Mouse (Mus musculus) neutrophil, adult 5-6 weeks (primary cell): ENCODE results near the gene Dhx15. TPM values are rescaled to one million over a fixed set of nuclear protein-coding genes. Genes with fewer than 3 reads are reported as not detected.

Experiments used
- ATAC-seq: fragments of 151-379, 151-347 bp; 2 replicates; pipeline ENCODE4 v1.8.0; 2017; ENCODE audit warnings: mild to moderate bottlenecking, moderate TSS enrichment; ENCODE audit not compliant: insufficient number of reproducible peaks, poor library complexity, low FRiP score, severe bottlenecking; ENCODE audit errors: extremely low read depth
- total RNA-seq: library from RNA; stranded (forward); fragments of 200-1000 nt; gene quantifications from 2 replicates; pipeline ENCODE4 v1.2.3, GENCODE M21; 2017

Gene Dhx15
- total RNA-seq, 1 experiment from 2014 or later = 303 TPM

DNA sequence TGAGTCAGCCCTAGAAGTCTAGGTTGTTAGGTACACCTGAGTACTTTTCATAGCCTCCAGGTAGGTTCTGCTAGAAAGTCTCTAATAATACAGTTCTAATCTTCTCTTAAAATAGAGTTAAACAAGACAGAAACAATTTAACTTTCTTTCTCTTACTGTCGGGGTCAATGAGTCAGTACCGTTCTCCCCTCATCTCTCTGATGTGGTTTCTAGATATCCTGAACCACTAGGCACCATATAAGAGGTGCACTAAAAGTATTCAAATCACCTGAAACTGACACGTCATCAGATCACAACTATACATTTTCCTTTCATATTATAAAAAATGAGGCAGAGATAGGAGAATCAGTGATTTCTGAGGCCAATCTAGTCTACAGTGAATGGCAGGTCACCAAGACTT is 41.2 kb downstream of the Dhx15 start:
- no peak for ATAC-seq

DNA sequence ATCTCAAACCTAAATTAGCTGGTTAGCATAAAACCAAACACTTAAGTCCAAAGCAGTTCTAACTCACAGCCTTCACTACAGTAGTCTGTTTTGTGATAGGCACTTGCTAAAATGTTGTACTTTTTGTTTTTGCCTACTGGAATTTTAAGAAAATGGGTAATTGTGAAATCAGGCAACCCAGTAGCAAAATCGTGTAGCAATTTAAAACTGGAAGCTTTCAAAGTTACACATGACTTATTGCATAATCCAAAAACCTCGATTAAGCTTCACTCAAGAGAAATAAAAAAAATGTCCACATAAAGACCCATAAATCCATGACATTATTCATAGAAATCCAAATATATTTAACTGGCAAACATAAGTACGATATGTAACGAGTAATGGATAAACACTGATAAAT is 43.2 kb downstream of the Dhx15 start:
- no peak for ATAC-seq

DNA sequence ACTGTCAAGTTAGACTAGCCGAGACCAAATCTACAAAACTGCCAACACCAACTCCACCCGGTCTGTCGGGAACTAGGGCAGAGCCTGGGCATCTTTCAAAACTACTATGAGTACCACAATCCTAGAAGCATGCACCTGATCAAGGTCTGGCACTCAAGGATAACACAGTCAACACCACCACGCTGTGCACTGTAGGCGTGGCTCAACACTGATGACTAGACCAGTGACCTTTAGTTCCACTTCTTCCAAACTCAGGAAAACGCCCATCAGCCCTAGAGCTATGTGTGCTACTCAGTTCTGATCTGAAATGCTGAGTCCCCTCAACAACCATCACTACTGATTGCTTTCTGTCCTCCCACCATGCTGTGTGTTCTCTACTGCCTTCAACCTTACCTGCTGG is 44.6 kb downstream of the Dhx15 start:
- ATAC-seq = no peak; the same call in 1 of the 2 replicates

DNA sequence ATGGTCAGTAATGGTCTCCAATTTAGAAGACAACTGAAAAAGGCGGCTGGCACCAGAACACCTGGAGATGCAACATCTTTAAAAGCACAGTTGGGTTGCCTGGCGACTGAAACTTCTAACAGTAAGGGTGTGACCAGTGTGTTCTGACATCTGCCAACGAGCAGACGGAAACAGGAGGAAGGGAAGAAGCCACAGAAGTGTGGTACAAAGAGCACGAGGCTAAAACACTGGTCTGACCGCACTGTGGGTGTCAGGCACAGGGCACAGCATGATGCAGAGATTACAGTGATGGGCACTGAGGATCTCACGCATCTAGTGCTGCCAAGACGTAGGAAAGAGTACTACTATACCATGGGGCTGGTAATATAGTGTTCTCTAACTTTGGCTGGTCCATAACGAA is 48.4 kb downstream of the Dhx15 start:
- peak; percentile 34; the same call in 1 of the 2 replicates for ATAC-seq

DNA sequence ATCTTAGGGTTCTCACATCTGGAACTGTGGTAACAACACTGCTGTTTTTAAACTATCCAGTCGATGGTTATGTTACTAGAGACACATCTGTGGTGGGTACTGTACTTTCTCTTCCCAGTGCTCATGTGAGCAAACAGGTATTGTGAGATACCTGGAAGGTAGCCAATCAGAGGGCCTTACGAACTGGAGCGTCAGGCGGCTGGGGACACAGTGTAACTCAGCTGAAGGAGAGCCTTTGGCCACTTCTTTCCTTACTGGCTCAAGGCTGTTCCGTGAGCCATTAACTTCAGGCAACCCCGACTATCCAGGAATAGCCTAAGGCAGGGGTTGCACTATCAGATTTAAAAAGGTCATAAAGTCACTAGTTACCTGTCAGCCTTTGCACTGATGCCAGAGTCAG is 51.5 kb downstream of the Dhx15 start:
- no peak for ATAC-seq

DNA sequence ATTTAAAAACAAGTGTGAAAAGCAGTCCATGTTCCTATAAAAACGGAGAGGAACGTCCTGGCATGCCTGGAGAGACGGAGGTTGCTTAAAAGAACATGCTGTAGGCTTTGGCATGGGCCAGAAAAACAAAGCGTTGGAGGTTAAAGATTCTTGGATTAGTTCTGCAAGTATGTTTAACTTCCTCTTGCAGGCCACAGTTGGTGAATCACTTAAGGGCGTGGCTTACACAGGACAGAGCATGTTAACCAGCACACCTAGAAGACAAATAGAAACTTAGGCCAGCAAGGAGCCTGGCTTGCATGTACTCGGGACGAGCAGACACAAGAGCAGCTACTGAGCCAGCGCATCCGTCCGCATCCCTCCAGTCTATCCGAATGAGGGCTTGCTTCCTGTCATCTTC is 52.2 kb downstream of the Dhx15 start:
- peak; percentile 68 for ATAC-seq

DNA sequence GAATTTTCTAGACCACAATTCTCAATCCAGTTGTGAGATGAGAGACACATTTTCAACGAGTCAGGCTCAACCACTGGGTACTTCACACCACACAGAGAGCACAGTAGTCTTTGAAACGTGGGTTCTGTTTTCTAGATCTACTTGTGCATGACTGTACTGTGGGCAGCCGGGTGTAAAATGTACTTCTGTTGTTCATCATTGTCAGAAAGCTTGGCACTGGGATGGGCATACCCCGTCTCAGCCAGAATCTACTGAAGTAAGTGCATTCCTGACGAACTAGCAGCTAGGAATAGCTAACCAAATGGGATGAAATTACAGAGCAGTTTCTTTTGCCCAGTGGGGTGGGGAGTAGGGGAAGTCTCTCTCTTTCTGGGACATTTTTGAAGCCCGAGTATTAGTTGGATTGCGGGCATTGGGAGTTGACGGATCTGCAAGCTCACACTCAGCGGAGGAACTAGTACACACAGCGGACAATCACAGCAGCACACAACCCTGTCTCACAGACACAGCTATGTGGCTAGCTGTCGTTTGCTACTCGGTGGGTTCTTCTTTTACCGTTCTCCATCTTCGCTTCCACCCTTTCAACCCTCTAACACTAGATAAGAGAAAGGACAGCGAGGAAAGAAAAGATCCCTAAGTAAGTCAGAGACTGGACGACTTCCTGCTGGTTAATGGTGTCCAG is 54.7 kb downstream of the Dhx15 start:
- ATAC-seq = no peak

DNA sequence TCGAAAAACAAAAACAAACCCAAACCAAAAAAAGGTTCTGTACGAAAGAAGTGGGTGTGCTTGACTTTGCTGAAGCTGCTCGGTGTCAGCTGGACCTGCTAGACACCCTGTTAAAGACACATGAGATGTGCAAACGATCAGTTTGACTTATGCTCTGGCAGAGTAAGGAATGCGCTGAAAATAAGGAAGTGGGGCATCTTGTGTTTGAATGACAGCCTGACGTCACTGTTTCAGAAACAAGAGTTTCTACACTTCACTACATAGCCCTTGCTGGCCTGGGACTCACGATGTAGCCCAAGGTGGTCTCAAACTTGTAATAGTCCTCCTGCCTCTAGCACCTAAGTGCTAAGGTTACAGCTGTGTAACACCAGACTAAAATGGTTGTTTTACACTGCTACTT is 57.5 kb downstream of the Dhx15 start:
- peak; percentile 32; the same call in 1 of the 2 replicates for ATAC-seq

DNA sequence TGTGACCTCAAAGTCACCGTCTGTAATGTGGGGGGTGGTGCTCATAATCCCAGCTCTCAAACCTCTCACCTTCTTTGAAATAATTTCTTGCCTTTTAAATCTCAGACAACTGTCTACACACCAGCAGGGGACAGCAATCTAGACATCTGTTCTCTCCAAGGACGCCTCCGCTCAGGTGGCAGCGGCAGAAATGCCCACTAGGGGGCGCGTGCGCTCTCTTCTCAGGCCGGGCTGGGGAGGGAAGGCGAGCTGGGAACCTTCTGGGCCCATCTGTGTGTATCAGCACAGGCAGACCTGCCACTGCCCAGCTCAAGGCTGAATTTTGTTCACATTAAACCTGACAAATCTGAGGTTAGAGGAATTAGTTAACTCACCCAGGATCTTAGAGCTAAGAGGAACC is 58.2 kb downstream of the Dhx15 start:
- ATAC-seq = peak; percentile 37; the same call in 1 of the 2 replicates

DNA sequence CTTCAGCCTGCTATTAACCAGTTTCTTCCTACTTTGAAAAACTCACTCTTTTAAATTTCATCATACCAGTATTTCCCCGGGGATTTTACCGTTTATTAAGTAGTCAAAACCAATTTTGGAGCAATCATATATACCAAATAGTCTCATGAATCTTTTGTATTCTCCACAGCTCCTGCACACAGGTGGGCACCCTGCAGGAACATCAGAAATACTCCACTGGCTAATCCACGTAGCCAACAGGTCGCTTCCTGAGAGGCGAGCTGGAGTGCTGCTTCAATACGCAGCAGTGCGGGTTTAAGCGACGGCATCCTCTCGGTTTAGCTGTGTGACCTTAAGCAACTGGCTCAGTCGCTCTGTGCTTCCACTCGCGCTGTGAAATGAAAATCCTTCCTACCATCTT is 58.9 kb downstream of the Dhx15 start:
- no peak for ATAC-seq

DNA sequence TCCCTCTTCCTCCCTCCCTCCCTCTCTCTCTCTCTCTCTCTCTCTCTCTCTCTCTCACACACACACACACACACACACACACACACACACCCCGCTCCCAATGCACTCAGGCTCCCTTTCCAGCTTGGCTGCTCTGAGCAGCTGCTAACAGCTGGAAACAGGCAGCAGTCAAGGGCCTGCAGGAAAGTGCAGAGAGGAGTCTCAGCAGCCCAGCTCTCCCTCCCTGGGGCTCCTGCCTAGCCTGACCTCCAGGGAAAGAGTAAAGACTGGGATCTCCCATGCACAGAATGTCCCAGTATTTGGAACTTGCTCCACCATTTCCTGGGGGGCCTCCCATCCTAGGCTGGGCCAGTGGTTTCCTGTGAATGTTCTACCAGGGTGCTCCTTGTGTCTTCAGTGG is 59.8 kb downstream of the Dhx15 start:
- ATAC-seq = no peak

DNA sequence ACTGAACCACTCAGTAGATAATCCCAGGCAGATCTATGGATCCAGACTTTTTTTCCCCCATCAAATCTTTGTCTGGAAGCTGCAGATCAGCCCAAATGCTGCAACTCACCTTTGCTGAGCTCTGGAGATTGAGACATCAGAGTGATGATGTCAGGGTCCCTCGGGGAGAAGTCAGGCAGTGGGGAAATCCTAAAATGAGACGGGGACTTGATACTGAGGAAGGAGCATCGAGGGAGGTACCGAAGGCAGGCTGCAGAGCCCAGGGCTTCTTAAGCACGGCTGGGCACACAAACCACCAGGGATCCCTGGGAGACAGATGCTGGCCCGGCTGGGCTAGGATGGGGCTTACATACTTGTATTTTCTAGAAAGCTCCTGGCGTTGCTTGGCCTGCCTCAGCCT is 64.1 kb downstream of the Dhx15 start:
- no peak for ATAC-seq

DNA sequence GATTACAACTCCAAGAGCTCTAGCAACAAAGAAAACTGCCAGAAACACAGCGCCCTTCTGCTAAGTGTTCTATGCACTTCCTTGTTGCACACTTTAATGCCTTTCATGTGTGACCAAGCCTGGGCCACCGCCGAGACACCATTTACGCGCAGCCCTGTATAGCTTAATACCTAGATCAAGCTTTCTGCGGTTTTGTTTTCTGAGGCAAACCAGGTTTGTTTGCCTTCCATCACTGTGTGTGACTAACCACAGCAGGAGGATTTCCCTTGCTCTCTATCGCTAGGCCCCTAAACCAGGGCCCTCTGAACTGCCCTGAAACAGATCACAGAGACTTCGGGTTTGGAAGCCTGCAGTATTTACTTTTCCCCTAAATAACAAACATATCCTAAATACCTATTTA is 64.5 kb downstream of the Dhx15 start:
- ATAC-seq = no peak

DNA sequence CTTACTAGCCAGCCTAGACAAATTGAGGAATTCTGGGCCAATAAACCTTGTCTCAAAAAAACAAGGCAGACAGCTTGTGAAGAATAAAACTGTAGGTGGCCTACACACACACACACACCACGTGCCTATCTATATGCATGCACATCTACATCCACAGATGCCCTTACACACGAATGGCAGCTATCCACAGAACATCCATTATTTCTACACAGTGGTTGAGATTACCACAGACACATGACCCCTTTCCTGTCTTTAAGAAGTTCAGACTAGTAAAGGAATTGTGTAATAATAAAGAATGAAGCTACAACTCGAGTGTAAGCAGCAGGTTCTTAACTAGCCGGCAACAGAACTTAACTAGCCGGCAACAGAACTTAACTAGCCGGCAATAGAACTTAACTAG is 68.2 kb downstream of the Dhx15 start:
- no peak for ATAC-seq

DNA sequence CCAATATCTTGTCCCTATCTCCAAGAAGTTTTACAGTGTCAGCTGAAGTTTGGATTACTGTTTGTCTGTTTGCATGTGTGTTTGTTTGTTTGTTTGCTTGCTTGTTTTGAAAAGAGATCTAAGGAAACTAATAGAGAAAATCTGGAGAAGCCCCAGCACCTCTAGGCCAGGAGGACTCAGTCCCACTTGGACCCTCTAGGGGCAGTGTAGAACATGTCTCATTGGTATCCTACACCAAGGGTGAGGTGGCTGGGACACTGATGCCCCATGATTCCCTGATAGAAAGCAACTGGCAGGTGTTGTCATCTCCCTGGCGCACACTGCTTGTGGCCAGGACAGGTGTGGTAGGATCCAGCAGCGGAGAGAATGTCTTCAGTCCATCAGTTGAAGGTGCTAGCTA is 70.5 kb downstream of the Dhx15 start:
- no peak for ATAC-seq

DNA sequence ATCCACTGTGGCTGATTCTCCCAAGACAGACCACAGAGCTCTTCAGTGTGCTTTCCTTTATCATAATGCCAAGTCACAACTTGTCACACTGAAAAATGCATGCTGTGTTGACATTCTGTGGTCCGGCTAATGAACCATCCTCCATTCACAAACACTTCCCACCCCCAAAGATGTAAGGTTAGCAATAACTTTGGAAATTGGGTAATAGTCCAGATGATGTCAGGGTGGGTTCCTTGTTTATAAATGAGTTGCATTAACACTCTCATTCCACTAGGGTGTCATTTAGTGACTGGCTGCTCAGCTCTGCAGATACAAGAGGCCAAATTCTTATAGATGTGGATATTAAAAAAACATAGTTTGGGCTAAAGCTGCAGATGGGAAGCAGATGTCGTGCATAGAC is 71.1 kb downstream of the Dhx15 start:
- ATAC-seq = no peak

DNA sequence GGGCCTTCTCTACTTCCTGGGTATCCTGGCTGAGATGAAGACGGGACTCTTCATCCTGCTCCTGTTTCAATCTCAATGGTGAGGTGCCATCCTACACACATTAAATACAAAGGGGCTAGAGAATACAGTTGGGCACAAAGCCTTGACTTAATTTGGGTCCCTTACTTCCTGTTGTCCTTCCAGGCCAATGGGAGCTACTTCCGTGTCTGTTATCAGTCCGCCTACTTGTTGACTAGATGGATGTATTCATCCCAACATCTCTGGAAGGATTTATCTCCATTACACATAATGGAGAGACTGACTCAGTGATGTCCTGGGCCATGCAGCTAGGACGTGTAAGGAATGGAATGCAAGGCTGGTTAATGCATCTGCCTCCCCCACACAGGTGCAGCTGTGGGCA is 72.5 kb downstream of the Dhx15 start:
- ATAC-seq = no peak

DNA sequence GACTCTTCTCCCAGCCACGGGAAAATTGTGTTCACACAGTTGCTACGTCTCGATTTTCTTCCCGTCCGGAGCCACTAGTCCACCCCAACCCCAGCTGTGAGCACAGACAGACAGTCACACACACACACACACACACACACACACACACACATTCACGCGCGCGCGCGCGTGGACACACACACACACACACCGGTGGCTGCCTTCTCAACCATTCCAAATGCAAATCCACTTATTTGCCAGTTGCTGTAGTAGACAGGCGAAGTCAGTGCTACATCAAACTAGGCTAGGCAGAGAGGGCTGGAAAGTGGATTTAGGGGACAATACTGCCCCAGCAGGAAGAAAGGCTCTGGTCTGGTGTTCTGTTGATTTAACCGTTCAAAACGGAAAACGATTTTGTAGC is 73.9 kb downstream of the Dhx15 start:
- ATAC-seq = no peak

DNA sequence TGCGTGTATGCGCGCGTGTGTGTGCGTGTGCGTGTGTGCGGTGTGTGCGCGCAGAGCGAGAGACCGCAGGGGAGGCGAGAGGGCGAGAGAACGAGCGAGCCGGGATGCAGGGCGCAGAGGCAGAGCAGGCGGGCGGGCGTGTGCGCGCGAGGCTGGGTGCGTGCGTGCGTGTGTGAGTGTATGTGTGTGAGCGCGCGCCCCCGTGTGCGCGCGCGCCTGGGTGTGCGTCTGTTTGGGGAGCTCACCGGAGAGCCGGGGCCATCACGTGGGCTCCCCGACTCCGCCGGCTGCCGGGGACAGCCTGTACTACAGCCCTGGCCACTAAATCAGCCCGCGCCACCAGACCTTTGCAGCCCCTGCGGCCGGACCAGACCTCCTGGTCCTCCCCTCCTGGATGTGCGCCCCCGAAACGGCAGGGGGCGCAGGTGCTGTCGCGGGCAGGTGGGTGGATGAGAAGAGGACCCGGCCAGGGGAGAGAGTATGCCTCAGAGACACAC is 74.4 kb downstream of the Dhx15 start:
- peak; percentile 21 for ATAC-seq

DNA sequence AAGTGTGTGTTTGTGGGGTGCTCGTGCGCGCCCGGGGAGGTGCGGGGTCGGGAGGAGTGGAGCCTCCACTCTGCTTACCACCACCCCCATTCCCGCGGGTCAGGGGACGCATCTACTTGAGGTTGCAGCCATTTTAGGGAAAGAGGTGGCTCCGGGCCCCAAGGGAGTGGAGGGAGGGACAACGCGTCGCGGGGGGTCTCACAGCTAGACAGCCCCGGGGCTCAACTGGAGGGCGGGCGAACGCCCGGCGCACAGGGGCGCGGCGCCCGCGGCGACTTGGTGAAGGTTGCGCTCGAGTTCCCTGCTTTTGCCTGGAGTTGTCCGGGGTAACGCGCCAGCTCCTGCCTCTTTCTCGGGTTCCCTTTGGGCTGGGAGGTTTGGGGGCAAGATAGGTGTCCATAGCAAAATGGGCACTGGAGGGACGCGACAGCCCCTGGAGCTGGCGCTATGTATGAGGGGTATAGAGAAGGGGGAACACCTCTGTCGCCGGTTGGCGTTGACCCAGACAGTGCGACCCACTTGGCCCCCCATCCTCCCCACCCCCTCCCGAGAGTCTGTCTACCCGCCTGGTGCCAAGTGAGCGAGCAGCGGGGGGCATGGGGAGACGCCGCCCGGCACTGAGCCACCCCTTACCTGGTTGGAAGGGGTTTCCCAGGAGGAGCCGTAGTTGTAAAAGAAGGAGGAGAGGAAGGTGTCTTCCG is 75.4 kb downstream of the Dhx15 start:
- no peak for ATAC-seq
